Mouse (Mus musculus) urinary bladder, postnatal 36 days (tissue): ENCODE results near the gene Mindy4.
A peak's percentile ranks its signal among the peaks of the same experiment; 100 is the strongest.

Experiments used
- DNase-seq, 2 experiments: peaks; one replicate each; pipeline ENCODE4 v3.0.0; 2022; ENCODE audit warnings: low spot score in 2 of 2, mixed read lengths in 1 of 2

Gene Mindy4

GRCm38 (mm10) chr6:55256500-55257191, 53.5 kb downstream of the Mindy4 start:
- no peak for DNase-seq

GRCm38 (mm10) chr6:55257246-55257645, 54.1 kb downstream of the Mindy4 start:
- DNase-seq = no peak

DNA sequence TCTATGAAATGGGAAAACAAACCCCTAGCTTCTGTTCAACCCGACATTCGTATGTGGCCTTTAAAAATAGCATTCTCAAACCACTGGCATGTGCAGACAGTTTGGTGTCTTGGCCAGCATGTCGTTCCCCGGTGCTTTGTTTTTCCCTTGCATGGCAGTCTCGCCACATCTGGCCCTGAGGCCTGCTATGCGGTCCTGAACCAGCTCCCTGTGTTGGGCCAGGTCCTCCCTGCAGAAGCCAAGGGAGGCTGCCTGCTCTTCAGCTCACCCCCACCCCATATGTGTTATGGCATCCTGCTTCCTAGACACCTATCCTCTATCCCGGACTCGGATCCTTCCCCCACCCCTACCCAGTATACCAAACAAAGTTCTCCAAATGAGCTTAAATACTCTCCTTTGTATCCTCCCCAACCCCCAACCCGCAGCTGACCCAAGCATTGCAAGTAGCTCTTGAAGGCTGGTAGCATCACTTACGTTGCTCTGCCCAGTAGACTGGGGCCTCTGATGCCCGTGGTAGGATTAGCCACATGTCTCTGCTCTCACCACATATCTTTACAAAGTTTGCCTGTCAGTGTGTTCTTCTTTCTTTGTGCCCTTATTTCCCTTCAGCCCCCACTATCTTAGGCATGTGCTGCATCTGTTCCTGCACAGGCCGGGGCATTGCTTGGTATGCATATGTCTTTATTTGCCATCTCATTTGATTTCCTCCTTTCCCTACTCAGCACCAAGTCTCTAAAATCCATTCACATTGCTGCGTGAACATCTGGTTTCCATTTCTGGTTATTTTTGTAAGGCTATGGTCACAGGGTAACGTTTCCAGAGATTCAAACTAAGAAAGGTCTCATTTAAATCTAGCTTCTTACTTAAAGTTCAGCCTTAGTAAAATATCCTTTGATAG, 55.5 kb downstream of the Mindy4 start:
- no peak for DNase-seq

DNA sequence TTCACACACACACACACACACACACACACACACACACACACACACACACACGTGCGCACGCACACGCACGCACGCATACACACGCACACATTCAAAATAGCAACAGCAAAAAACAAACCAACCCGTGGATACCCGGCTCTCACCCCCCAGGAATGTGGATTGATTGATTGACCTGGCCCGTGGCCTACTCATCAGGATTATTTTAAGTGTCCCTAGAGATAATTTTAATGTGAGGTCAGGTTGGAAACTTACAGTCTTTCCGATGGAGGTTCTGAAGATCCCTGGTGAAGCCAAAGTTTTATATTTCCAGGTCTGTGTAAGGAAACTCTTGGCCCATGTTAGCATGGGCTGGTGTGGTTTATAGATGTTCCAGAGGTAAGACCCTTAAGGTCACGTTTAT, 59.0 kb downstream of the Mindy4 start:
- no peak for DNase-seq

GRCm38 (mm10) chr6:55263490-55264046, 60.4 kb downstream of the Mindy4 start:
- DNase-seq = no peak

DNA sequence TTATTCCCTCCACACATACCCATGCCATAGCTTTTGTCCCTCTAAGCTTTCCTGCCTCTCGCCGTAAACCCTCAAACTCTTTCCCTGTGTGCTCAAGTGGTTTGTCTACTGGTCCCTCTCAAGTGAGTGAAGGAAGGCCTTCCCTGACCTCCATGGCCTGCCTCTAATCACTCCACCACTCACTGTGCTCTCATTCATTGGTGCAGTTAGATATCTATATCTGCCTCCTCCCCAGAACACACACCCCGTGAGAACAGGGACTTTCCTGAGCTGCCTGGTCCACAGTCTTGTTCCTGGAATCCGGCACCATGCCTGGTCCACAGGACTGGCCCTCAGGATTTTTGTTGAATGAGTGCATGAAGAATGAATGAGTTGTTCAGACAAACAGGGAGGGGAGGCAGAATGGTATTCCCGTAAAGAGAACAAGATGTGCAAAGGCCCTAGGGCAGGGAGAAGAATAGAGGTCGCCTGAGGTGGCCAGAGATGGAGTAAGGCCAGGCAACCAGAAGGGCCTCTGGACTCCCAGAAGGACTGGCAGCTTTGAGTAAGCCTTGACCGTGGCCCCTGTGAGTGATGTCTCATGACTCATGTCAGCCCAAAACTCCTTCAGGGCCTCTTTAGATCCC, 61.7 kb downstream of the Mindy4 start:
- no peak for DNase-seq

DNA sequence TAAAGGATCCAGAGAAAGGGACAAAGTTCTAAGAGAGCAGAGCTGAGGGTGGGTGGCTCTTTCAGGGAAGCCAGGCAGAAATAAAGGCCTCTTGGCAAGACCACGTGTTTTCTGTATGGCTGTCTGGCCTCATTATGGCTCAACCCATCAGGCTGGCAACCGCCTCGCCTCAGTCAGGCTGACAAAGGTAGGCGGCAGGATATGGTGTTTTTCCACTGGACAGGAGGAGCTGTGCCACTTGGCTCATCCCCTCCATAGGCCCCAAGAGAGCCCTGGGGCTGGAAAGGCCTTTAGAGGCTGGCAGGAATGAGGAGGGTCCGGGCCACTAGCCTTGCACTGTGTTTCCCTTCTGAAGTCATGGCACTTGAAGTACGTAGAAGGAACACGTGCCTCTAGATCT, 69.8 kb downstream of the Mindy4 start:
- peak in 1 of 2 experiments; percentile 34 for DNase-seq

GRCm38 (mm10) chr6:55273463-55273862, 70.3 kb downstream of the Mindy4 start:
- DNase-seq = no peak

- no peak for DNase-seq
Measured at GRCm38 (mm10) chr6:55275000-55275399, 71.8 kb downstream of the Mindy4 start.

GRCm38 (mm10) chr6:55275786-55276185, 72.6 kb downstream of the Mindy4 start:
- DNase-seq = no peak

GRCm38 (mm10) chr6:55276692-55277282, 73.6 kb downstream of the Mindy4 start:
- no peak for DNase-seq

- no peak for DNase-seq
Measured at GRCm38 (mm10) chr6:55278086-55278485, 74.9 kb downstream of the Mindy4 start.

DNA sequence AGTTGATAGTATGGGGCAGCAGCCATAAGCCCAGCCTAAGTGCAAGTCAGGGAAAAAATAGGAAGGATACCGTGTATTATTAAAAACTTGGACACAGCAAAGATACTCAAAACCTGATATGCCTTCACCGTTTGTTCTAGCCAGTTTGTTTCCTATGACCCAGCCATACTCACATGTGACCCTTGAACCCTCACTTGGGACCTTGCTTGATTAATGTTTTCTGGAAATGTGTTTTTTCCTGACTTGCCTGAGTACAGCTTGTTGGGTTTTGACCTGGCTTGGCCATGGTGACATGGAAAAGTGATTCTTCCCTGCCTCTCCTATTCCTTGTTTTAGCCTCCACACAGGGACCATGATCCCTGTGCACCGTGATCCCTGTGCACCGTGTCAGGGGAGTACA, 75.3 kb downstream of the Mindy4 start:
- DNase-seq = no peak

DNA sequence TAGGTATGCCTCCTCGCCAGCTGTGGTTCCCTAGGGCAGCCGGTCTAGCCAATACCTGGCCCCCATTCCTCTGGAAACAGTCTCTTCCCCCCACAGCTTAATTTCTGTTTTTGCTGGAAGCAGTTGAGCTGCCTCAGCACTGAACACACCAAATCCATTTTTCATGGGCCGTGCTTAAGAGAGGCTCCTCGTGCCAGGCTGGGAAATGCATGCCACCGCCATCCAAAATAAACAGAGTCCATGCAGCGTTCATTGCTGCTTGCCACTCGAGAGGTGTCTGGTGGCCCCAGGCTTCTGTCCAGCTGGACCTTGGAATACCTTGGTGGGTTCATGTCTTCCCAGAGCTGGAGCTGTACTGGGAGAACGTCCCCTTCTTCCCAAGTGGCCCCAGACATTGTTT, 77.8 kb downstream of the Mindy4 start:
- DNase-seq = no peak

GRCm38 (mm10) chr6:55281687-55282086, 78.5 kb downstream of the Mindy4 start:
- DNase-seq = no peak

GRCm38 (mm10) chr6:55282348-55282747, 79.2 kb downstream of the Mindy4 start:
- DNase-seq = no peak

DNA sequence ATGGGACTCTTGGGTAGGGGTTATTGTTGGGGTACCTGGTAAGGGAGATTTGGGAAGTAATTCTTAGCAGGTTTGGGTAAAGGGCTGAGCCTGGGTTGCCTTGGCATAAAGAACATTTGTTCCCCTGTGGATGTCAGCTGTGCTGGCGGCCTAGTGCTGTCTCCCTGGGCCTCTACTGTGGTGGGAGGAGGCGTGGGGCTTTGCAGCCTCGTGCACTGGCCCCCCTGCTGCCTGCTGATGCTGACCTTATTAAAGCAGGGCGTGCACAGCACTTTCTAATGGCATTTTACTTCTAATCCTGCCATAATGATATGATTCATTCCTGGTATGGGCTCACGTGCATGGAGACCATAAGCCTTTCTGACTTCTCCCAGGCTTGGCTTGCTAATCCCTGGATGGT, 82.0 kb downstream of the Mindy4 start:
- no peak for DNase-seq

- DNase-seq = no peak
Measured at GRCm38 (mm10) chr6:55288007-55288602, 84.9 kb downstream of the Mindy4 start.

- peak in 1 of 2 experiments; percentile 68 for DNase-seq
Measured at GRCm38 (mm10) chr6:55294549-55295131, 91.5 kb downstream of the Mindy4 start.

DNA sequence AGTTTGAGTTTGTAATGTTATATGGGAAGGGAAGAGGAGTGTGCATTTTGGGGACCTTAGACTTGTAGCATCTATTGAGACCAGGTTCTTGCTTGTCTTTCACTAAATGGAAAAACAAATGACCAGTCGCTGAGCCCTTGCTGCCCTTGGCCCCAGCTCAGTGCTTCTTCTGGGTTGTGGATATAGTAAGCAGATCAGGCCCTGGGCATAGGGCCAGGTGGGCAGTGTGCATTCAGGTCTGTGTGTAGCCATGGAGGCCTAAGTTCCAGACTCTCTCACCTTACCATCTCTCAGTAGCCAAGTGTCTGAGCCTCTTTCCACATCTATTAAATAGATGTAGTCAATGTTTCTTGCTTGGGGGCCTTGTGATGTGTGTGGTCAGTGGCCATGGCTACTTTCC, 92.1 kb downstream of the Mindy4 start:
- DNase-seq = no peak

DNA sequence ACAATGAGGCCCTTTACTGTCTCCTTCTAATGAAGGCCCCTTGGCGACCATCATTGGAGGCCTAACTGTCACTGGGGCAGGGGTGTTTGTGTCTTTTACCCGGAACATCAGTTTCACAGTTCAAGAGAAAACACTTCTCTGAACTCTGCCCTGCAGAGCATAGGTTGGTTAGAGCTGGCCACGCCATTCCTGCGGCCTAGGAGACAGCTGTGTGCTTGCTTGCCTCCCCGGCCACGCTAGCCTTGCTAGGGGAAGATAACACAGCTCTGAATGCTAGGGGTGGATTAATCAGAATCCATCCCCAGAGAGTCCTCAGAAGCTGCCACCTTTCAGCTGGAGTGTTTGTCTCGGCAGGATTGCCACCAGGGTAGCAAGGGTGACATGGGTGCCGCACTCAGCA, 96.3 kb downstream of the Mindy4 start:
- DNase-seq = no peak
